Comparison of ENCODE assay signal across 13 mouse cellular contexts in the genomic region with DNA sequence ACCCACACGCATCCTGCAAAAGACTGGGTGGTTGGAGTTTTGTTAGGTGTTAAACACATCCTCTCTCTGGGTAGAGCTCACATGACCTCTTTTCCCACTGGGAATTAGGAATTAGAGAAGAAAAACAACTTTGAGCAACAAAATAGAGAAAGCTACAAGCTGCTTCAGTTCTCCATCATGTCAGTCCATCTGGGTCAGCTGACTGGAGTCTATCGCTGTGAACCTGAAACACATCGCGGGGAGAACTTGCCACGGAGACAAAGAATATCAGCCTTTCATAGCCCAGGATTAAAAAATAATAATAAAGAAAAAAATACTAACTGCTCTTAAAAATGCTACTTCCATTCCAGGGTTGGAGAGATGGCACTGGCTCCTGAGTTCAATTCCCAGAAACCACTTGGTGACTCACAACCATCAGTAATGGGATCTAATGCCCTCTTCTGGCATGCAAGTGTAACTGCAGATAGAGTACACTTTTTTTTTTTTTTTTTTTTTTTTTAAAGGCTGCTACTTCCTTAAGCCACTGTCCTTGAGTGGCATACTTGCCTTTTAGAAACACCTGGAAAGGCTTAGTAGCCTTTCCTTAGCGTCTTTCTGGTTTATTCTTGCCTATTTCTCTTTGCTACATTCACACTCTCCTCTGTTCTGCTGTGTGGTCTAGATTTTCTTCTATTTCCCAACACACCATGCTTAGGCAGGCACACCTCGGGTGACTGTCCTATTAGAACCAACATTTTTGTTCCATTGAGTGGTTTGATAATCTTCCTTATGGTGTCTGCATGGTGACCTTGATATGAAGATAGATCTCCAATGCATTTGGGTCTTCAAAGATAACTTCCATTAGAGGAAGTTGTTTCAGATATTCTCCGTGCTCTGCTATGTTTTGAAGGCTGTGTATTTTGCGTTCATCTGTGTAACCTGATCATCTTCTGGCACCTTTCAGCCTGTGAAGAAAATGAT. TPM values are rescaled to one million over a fixed set of nuclear protein-coding genes. Genes with fewer than 3 reads are reported as not detected.
DNase-seq lines count a peak whose midpoint lies in the region; ATAC-seq and TF ChIP-seq lines count a peak whose summit lies in the region.
"Had no signal": no experiment of that assay in that cellular context is flagged by ENCODE, and none has a peak within 500 bp of the region (broad histone marks: within the 10 kb centered on the region; RNA-seq: fewer than 3 reads in every experiment).

No protein-coding gene starts in this region.

- peaks cover 51% of the 10 kb centered on the region for H3K4me1 ChIP-seq in G1E (ENCODE audit: insufficient read depth, low read depth, low read length)
- H3K4me1 ChIP-seq in midbrain, embryonic 10.5 days: peaks cover 25% of the 10 kb centered on the region
- H3K4me1 ChIP-seq in midbrain, embryonic 15.5 days: peaks cover 24% of the 10 kb centered on the region

- peak; percentile 76 for TF ChIP-seq CTCF in layer of hippocampus, adult 2 months (conservative IDR thresholded peaks at IDR 0.05)
- peak; percentile 33; the same call in 1 of the 2 replicates for TF ChIP-seq CTCF in G1E (IDR thresholded peaks at IDR 0.05; ENCODE audit: low read depth, low read length)

- no peaks in the 10 kb centered on the region for H3K9me3 ChIP-seq in G1E (replicated peaks)
- H3K9me3 ChIP-seq in midbrain, embryonic 10.5 days (replicated peaks): no peaks in the 10 kb centered on the region
- H3K9me3 ChIP-seq in midbrain, embryonic 15.5 days: no peaks in the 10 kb centered on the region
- H3K9me3 ChIP-seq: heart, embryonic 15.5 days; neural tube, embryonic 12.5 days; stomach, embryonic 15.5 days had no signal

- WGBS in midbrain, embryonic 10.5 days: 74% methylated on average over 9 of the region's 9 CpGs
- WGBS in midbrain, embryonic 15.5 days: 74% methylated on average over 9 of the region's 9 CpGs

- no peak for ATAC-seq in G1E (ENCODE audit: extremely low read depth, insufficient number of reproducible peaks, low FRiP score, poor library complexity, severe bottlenecking)
- ATAC-seq in granulocyte monocyte progenitor cell, adult 5-6 weeks (replicated peaks; ENCODE audit: poor library complexity, severe bottlenecking): peak; percentile 21; the same call in 1 of the 2 replicates
- ATAC-seq in midbrain, embryonic 15.5 days (replicated peaks): no peak
- ATAC-seq: inflammation-experienced regulatory T-cells, adult 6 months had no signal

- no peak overlapping the region for H3K9ac ChIP-seq in midbrain, embryonic 15.5 days
- H3K9ac ChIP-seq: heart, embryonic 15.5 days; neural tube, embryonic 12.5 days; stomach, embryonic 15.5 days had no signal

- DNase-seq in layer of hippocampus, adult 2 months (ENCODE audit: low spot score in 2 of 2): no peak
- DNase-seq in layer of hippocampus, adult 9-11 months: no peak
- peak; percentile 29 for DNase-seq in CD4-positive helper T cell, adult 2 months (ENCODE audit: low read depth, low spot score)
- no peak for DNase-seq in G1E (ENCODE audit: low spot score)
- no peak for DNase-seq in urinary bladder, postnatal 10 days (ENCODE audit: low spot score)
- no peak for DNase-seq in midbrain, embryonic 10.5 days (ENCODE audit: low spot score)
- DNase-seq: lung, postnatal 36 days had no signal

- no peak overlapping the region for H3K4me3 ChIP-seq in layer of hippocampus, adult 2 months
- H3K4me3 ChIP-seq in G1E (ENCODE audit: low read depth, low read length): no peak overlapping the region
- no peak overlapping the region for H3K4me3 ChIP-seq in midbrain, embryonic 10.5 days
- no peak overlapping the region for H3K4me3 ChIP-seq in midbrain, embryonic 15.5 days
- H3K4me3 ChIP-seq: heart, embryonic 15.5 days; neural tube, embryonic 12.5 days; stomach, embryonic 15.5 days had no signal

- H3K4me2 ChIP-seq in midbrain, embryonic 15.5 days: no peak overlapping the region
- H3K4me2 ChIP-seq: heart, embryonic 15.5 days; neural tube, embryonic 12.5 days; stomach, embryonic 15.5 days had no signal

- H3K27me3 ChIP-seq in G1E (ENCODE audit: insufficient read depth, low read length): peaks cover 5% of the 10 kb centered on the region; the same call in 1 of the 2 replicates
- no peaks in the 10 kb centered on the region for H3K27me3 ChIP-seq in midbrain, embryonic 10.5 days (ENCODE audit: low read depth, poor library complexity, severe bottlenecking)
- H3K27me3 ChIP-seq in midbrain, embryonic 15.5 days (replicated peaks): no peaks in the 10 kb centered on the region
- H3K27me3 ChIP-seq: heart, embryonic 15.5 days; neural tube, embryonic 12.5 days; stomach, embryonic 15.5 days had no signal

- H3K36me3 ChIP-seq in G1E (replicated peaks): peaks cover 13% of the 10 kb centered on the region
- H3K36me3 ChIP-seq in midbrain, embryonic 10.5 days: no peaks in the 10 kb centered on the region
- H3K36me3 ChIP-seq in midbrain, embryonic 15.5 days (replicated peaks): no peaks in the 10 kb centered on the region
- H3K36me3 ChIP-seq: heart, embryonic 15.5 days; neural tube, embryonic 12.5 days; stomach, embryonic 15.5 days had no signal

- H3K27ac ChIP-seq in layer of hippocampus, adult 2 months: no peak overlapping the region
- H3K27ac ChIP-seq in midbrain, embryonic 10.5 days (replicated peaks): no peak overlapping the region
- no peak overlapping the region for H3K27ac ChIP-seq in midbrain, embryonic 15.5 days
- H3K27ac ChIP-seq: heart, embryonic 15.5 days; neural tube, embryonic 12.5 days; stomach, embryonic 15.5 days had no signal

RNA-seq across cellular contexts. Expression of a gene that starts 1.9 kb away (rescaled TPM):
- 10 to 100 TPM; 22.4 to 26.0 TPM for total RNA-seq in layer of hippocampus, adult 2 months (2021)
- total RNA-seq in G1E (2014; fragmentation: Nextera tagmentation) (5.1 and 9.3 TPM in 2 replicates), G1E (2017) (17.6 and 19.7 TPM in 2 replicates)
- 15.9 and 22.4 TPM in 2 replicates for polyA plus RNA-seq in G1E (2012)
- total RNA-seq in granulocyte monocyte progenitor cell, adult 5-6 weeks (2014; fragmentation: Nextera tagmentation): 5.2 and 10.2 TPM in 2 replicates
- total RNA-seq in granulocyte monocyte progenitor cell, adult 5-6 weeks (2017): 17.1 and 20.9 TPM in 2 replicates
- polyA plus RNA-seq in midbrain, embryonic 10.5 days (2016; fragmentation: Nextera tagmentation; extraction: Ambion mirVana): 21.1 and 23.5 TPM in 2 replicates
- 27.9 and 31.3 TPM in 2 replicates for polyA plus RNA-seq in midbrain, embryonic 15.5 days (2015; fragmentation: Nextera tagmentation; extraction: Ambion mirVana)

RNA-seq across cellular contexts. Expression of a gene that starts 46.2 kb away (rescaled TPM):
- 100 to 1,000 TPM; 577 to 598 TPM for total RNA-seq in layer of hippocampus, adult 2 months (2021)
- total RNA-seq in G1E (2014; fragmentation: Nextera tagmentation) (101 and 106 TPM in 2 replicates), G1E (2017) (278 and 310 TPM in 2 replicates)
- 98.5 and 126 TPM in 2 replicates for polyA plus RNA-seq in G1E (2012)
- total RNA-seq in granulocyte monocyte progenitor cell, adult 5-6 weeks (2014; fragmentation: Nextera tagmentation): 182 and 191 TPM in 2 replicates
- total RNA-seq in granulocyte monocyte progenitor cell, adult 5-6 weeks (2017): 337 and 373 TPM in 2 replicates
- polyA plus RNA-seq in midbrain, embryonic 10.5 days (2016; fragmentation: Nextera tagmentation; extraction: Ambion mirVana): 443 and 463 TPM in 2 replicates
- 289 and 308 TPM in 2 replicates for polyA plus RNA-seq in midbrain, embryonic 15.5 days (2015; fragmentation: Nextera tagmentation; extraction: Ambion mirVana)

RNA-seq across cellular contexts. Expression of a gene that starts 54.6 kb away (rescaled TPM):
- total RNA-seq in layer of hippocampus, adult 2 months (2021): 100 to 1,000 TPM; 100 to 103 TPM
- total RNA-seq in G1E (2014; fragmentation: Nextera tagmentation) (21.4 and 27.5 TPM in 2 replicates), G1E (2017) (34.4 and 39.4 TPM in 2 replicates)
- polyA plus RNA-seq in G1E (2012): 3.4 and 3.5 TPM in 2 replicates
- 20.5 and 20.9 TPM in 2 replicates for total RNA-seq in granulocyte monocyte progenitor cell, adult 5-6 weeks (2014; fragmentation: Nextera tagmentation)
- total RNA-seq in granulocyte monocyte progenitor cell, adult 5-6 weeks (2017): 14.2 and 23.8 TPM in 2 replicates
- 23.7 and 29.3 TPM in 2 replicates for polyA plus RNA-seq in midbrain, embryonic 10.5 days (2016; fragmentation: Nextera tagmentation; extraction: Ambion mirVana)
- 40.3 and 44.0 TPM in 2 replicates for polyA plus RNA-seq in midbrain, embryonic 15.5 days (2015; fragmentation: Nextera tagmentation; extraction: Ambion mirVana)
